Mouse (Mus musculus): Measurements from ENCODE around the gene Scamp1. TPM values are rescaled to one million over a fixed set of nuclear protein-coding genes. Genes with fewer than 3 reads are reported as not detected.

The Scamp1 gene
- polyA plus RNA-seq, 2 experiments = 4.2 to 5.0 TPM

DNA sequence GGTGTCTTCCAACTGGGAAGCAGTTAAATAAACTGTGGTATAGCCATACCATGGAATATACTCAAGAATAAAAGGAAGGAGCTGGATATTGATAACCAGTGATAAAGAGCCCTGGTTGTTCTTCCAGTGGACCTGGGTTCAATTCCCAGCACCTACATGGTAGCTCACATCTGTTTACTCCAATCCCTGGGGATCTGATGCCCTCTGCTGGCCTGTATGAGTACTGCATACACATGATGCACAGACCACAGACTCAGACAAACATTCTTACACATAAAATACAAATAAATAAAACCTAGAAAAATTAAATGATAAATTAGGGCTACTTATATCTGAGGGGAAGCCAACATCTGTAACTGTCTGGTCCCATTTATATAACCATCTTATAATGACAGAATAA lies 76.8 kb downstream of the Scamp1 start:
- no peak for TF ChIP-seq EP300 (IDR thresholded peaks at IDR 0.05; ENCODE audit: low read depth)
- TF ChIP-seq CTCF (IDR thresholded peaks at IDR 0.05; ENCODE audit: low read depth) = peak; percentile 62
- no peaks in the 10 kb centered on the region for H3K27me3 ChIP-seq (ENCODE audit: control insufficient read depth, insufficient read depth, low read length)
- no peak overlapping the region for H3K4me2 ChIP-seq (ENCODE audit: low read depth)
- H3K4me3 ChIP-seq (ENCODE audit: insufficient read depth in 1 of 2, low read depth in 2 of 2, low read length in 2 of 2) = no peak overlapping the region
- no peaks in the 10 kb centered on the region for H3K9me3 ChIP-seq (ENCODE audit: control insufficient read depth, low read length)
- DNase-seq (ENCODE audit: low read depth in 3 of 3, low spot score in 3 of 3) (no peak), ATAC-seq (ENCODE audit: insufficient read depth) (no peak)
- H3K36me3 ChIP-seq (replicated peaks; ENCODE audit: control insufficient read depth, insufficient read depth, low read depth) = no peaks in the 10 kb centered on the region
- no peak overlapping the region for H3K9ac ChIP-seq (replicated peaks)
- no peak overlapping the region for H3K27ac ChIP-seq
- H3K4me1 ChIP-seq (replicated peaks; ENCODE audit: control insufficient read depth in 2 of 2, insufficient read depth in 2 of 2, low read length in 1 of 2) = no peaks in the 10 kb centered on the region

DNA sequence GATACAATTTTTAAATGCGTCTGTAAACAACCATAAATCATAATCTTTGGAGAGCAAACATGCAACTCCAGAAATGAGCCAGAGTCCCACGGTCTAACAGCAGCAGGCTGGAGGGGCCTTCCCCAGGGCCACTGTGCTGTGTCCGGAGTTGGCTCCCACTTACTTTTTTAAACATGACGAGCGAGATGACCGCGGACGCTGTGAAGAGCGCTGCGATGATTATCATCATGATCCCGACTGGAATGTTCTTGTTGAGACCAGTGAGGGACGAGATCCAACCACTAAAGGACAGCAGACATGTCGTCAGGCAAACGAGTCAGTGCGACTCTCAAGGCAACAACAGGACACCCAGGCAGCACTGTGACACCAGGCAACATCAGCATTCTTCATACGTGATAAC lies 77.7 kb downstream of the Scamp1 start:
- WGBS (ENCODE audit: insufficient replicate concordance) = 80% methylated on average over 16 of the region's 16 CpGs
- H3K4me3 ChIP-seq (ENCODE audit: insufficient read depth in 1 of 2, low read depth in 2 of 2, low read length in 2 of 2) = no peak overlapping the region
- H3K27ac ChIP-seq = no peak overlapping the region
- H3K27me3 ChIP-seq (ENCODE audit: control insufficient read depth, insufficient read depth, low read length) = no peaks in the 10 kb centered on the region
- no peaks in the 10 kb centered on the region for H3K36me3 ChIP-seq (replicated peaks; ENCODE audit: control insufficient read depth, insufficient read depth, low read depth)
- no peaks in the 10 kb centered on the region for H3K4me1 ChIP-seq (replicated peaks; ENCODE audit: control insufficient read depth in 2 of 2, insufficient read depth in 2 of 2, low read length in 1 of 2)
- no peak overlapping the region for H3K4me2 ChIP-seq (ENCODE audit: low read depth)
- DNase-seq (ENCODE audit: low read depth in 3 of 3, low spot score in 3 of 3) = no peak
- TF ChIP-seq CTCF (IDR thresholded peaks at IDR 0.05; ENCODE audit: low read depth) (no peak), EP300 (IDR thresholded peaks at IDR 0.05; ENCODE audit: low read depth) (no peak)
- no peak for ATAC-seq (ENCODE audit: insufficient read depth)
- no peaks in the 10 kb centered on the region for H3K9me3 ChIP-seq (ENCODE audit: control insufficient read depth, low read length)
- H3K9ac ChIP-seq (replicated peaks) = no peak overlapping the region

- H3K9me3 ChIP-seq (ENCODE audit: control insufficient read depth, low read length) = no peaks in the 10 kb centered on the region
- H3K4me1 ChIP-seq (replicated peaks; ENCODE audit: control insufficient read depth in 2 of 2, insufficient read depth in 2 of 2, low read length in 1 of 2) = no peaks in the 10 kb centered on the region
- H3K27ac ChIP-seq = no peak overlapping the region
- H3K36me3 ChIP-seq (replicated peaks; ENCODE audit: control insufficient read depth, insufficient read depth, low read depth) = no peaks in the 10 kb centered on the region
- no peaks in the 10 kb centered on the region for H3K27me3 ChIP-seq (ENCODE audit: control insufficient read depth, insufficient read depth, low read length)
- DNase-seq (ENCODE audit: low read depth in 3 of 3, low spot score in 3 of 3) = peak; percentile 15 to 22 (median 19)
- no peak overlapping the region for H3K4me2 ChIP-seq (ENCODE audit: low read depth)
- 5% methylated on average over 6 of the region's 6 CpGs for WGBS (ENCODE audit: insufficient replicate concordance)
- ATAC-seq (ENCODE audit: insufficient read depth) = no peak
- no peak overlapping the region for H3K9ac ChIP-seq (replicated peaks)
- TF ChIP-seq EP300 (IDR thresholded peaks at IDR 0.05; ENCODE audit: low read depth) (no peak), CTCF (IDR thresholded peaks at IDR 0.05; ENCODE audit: low read depth) (peak; percentile 82)
- H3K4me3 ChIP-seq (ENCODE audit: insufficient read depth in 1 of 2, low read depth in 2 of 2, low read length in 2 of 2) = no peak overlapping the region
Observed at GRCm38 (mm10) chr13:94205234-94205633, 80.4 kb downstream of the Scamp1 start.

DNA sequence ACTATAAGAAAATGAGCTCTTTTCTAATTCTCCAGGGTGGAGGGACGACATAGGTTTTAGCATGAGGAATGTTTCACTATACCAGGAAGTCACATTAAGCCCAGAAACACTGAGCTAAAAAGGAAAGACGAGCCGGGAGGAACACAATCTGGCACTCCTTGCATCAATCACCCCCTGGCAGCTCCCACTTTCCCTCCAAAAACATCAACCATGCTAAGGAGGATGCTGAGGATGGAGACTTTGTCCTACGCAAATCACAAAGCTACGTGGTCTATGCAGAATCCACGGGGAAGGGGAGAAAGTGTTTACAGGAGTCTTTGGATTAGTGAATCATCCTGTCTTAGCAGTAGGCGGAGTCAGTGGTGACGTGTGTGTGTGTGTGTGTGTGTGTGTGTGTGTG lies 85.8 kb downstream of the Scamp1 start:
- Histone ChIP-seq H3K27me3 (ENCODE audit: control insufficient read depth, insufficient read depth, low read length) (no peaks in the 10 kb centered on the region), H3K27ac (no peak overlapping the region), H3K9me3 (ENCODE audit: control insufficient read depth, low read length) (no peaks in the 10 kb centered on the region), H3K9ac (replicated peaks) (no peak overlapping the region), H3K4me2 (ENCODE audit: low read depth) (no peak overlapping the region), H3K4me3 (ENCODE audit: insufficient read depth in 1 of 2, low read depth in 2 of 2, low read length in 2 of 2) (no peak overlapping the region), H3K36me3 (replicated peaks; ENCODE audit: control insufficient read depth, insufficient read depth, low read depth) (no peaks in the 10 kb centered on the region), H3K4me1 (replicated peaks; ENCODE audit: control insufficient read depth in 2 of 2, insufficient read depth in 2 of 2, low read length in 1 of 2) (no peaks in the 10 kb centered on the region)
- DNase-seq (ENCODE audit: low read depth in 3 of 3, low spot score in 3 of 3) (no peak), ATAC-seq (ENCODE audit: insufficient read depth) (no peak)
- no peak for TF ChIP-seq EP300 (IDR thresholded peaks at IDR 0.05; ENCODE audit: low read depth)
- no peak for TF ChIP-seq CTCF (IDR thresholded peaks at IDR 0.05; ENCODE audit: low read depth)
- WGBS (ENCODE audit: insufficient replicate concordance) = 68% methylated on average over 8 of the region's 8 CpGs

GRCm38 (mm10) chr13:94198616-94199015 lies 87.0 kb downstream of the Scamp1 start:
- ATAC-seq (ENCODE audit: insufficient read depth) = no peak
- 70% methylated on average over 6 of the region's 6 CpGs for WGBS (ENCODE audit: insufficient replicate concordance)
- TF ChIP-seq EP300 (IDR thresholded peaks at IDR 0.05; ENCODE audit: low read depth) (no peak), CTCF (IDR thresholded peaks at IDR 0.05; ENCODE audit: low read depth) (no peak)
- Histone ChIP-seq H3K36me3 (replicated peaks; ENCODE audit: control insufficient read depth, insufficient read depth, low read depth) (no peaks in the 10 kb centered on the region), H3K9me3 (ENCODE audit: control insufficient read depth, low read length) (no peaks in the 10 kb centered on the region), H3K27me3 (ENCODE audit: control insufficient read depth, insufficient read depth, low read length) (no peaks in the 10 kb centered on the region), H3K9ac (replicated peaks) (no peak overlapping the region), H3K4me2 (ENCODE audit: low read depth) (no peak overlapping the region), H3K4me1 (replicated peaks; ENCODE audit: control insufficient read depth in 2 of 2, insufficient read depth in 2 of 2, low read length in 1 of 2) (no peaks in the 10 kb centered on the region), H3K4me3 (ENCODE audit: insufficient read depth in 1 of 2, low read depth in 2 of 2, low read length in 2 of 2) (no peak overlapping the region), H3K27ac (no peak overlapping the region)
- no peak for DNase-seq (ENCODE audit: low read depth in 3 of 3, low spot score in 3 of 3)
